Mouse (Mus musculus) activated CD4-positive, CD25-positive, alpha-beta regulatory T cell, adult 4 months (primary cell): ENCODE data around the gene Iffo2. TPM values are rescaled to one million over a fixed set of nuclear protein-coding genes. Genes with fewer than 3 reads are reported as not detected.

ENCODE experiments used
- ATAC-seq: one replicate; pipeline ENCODE4 v1.8.0; 2017
- polyA plus RNA-seq, 2 experiments: library from polyadenylated mRNA; unstranded; fragments of 100-300 nt; shearing (Covaris generic); gene quantifications; one replicate each; pipeline ENCODE4 v1.2.1; 2017

Gene Iffo2
- polyA plus RNA-seq, 2 experiments from 2014 or later, result 2.0 to 3.1 TPM

- no peak for ATAC-seq
Observed at GRCm38 (mm10) chr4:139582903-139583302, 52.6 kb downstream of the Iffo2 start.

- no peak for ATAC-seq
Observed at GRCm38 (mm10) chr4:139583629-139584245, 53.4 kb downstream of the Iffo2 start.

- ATAC-seq, result no peak
Observed at GRCm38 (mm10) chr4:139584704-139585103, 54.4 kb downstream of the Iffo2 start.

GRCm38 (mm10) chr4:139585713-139586112, 55.4 kb downstream of the Iffo2 start:
- no peak for ATAC-seq

DNA sequence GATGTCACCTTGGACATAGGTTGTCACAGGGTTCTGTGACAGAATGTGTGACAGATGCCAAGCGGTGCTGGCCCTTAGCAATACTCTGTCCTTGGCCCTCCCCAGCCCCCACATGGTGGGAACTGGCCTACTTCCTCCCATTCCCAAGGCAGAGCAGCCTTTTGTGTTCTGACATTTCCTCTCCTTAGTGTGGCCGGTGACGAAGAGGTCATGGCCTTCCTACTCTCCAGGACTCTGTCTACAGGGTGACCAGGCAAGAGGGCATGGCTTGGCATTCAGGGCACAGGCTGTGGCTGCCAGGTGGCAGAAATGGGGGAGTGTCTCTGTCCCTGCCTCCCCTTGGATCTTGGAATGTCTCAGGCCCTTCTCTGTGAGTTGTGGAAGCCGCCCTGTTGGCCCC, 57.0 kb downstream of the Iffo2 start:
- ATAC-seq, result no peak

DNA sequence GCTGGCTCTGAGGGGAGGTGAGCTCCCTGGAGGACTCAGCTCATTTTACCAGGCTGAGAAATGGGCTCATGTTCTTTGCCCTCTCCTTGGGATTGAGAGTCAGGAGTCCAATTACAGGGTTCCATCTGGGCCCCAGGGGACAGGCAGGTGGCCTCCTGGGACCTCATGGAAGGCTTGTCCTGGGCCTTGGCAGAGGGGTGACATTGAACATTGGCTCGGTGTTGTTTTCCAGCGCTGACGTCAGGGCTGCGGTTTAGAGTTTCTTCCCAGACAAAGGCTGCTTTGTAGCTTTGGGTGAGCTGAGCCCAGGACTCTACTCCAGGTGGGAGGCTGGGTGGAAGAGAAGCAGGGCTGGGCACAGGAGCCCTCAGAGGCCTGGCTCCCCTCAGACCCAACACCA, 57.4 kb downstream of the Iffo2 start:
- ATAC-seq, result no peak

DNA sequence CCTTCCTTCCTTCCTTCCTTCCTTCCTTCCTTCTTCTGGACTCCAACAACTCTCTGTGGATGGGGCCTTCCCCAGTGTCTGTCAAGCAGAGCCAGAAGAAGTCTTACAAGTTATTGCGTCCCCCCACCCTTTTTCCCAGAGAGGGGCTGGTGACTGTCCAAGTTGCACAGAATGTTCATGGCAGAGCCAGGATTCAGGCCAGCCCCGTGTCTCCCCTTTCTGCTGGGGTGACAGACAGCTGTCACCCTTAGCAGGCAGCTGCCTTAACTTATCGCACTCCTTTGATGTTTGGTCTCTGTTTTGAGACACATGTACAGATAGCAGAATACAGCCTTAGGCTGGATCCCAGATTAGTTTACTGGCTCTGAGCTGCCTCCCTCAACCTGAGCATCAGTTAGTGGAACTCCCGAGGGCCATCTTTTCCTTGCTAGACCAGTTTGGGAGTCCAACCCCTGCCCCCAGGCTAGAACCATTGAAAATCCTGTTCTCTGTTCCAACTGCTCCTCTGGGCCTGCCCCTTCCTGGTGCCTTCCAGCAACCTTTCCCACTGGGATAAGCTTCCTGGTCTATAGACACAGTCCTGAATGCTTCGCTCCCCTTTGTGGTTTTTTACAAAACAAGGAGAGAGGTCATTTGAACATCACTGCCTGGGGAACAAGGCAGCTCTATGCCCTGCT, 59.1 kb downstream of the Iffo2 start:
- ATAC-seq, result no peak

GRCm38 (mm10) chr4:139590446-139590845, 60.1 kb downstream of the Iffo2 start:
- ATAC-seq, result no peak

DNA sequence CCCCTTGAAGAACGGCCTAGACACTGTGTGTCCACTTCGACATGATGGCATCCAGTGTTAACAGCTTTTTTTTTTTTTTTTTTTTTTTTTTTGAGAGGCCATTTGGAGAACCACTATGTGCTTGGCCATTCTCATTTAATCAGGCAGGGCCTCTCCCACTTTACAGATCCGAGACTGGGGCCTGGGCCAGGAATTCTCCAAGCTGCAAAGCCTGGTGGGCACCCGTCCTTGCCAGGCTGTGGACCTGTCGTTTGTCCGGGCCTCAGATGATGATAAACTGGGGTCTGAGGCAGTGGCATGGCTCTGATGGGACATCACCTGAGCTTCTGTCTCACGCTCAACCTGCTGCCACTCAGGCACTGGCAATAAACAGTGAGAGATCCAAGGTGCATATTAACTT, 62.5 kb downstream of the Iffo2 start:
- ATAC-seq, result no peak

DNA sequence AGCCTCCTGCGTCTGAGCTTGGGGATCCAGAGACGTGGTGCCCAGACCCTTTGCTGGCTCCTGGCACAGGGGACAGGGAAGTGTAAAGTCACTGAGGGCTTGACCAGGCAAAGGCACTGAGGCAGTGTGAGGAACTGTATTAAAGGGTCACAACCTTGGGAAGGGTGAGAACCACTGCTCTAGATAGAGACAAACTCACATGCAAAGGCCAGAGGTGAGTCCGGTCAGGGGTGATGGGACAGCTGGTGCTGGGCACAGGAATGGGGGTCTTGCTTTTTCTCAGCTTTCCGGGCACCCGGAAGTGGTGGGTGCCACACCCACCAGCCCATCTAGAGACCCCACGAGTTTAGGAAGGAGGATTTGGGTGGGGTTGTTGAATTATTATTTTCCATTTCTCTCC, 63.0 kb downstream of the Iffo2 start:
- ATAC-seq, result no peak

GRCm38 (mm10) chr4:139594062-139594461, 63.7 kb downstream of the Iffo2 start:
- ATAC-seq, result no peak

- no peak for ATAC-seq
Observed at GRCm38 (mm10) chr4:139596715-139597114, 66.4 kb downstream of the Iffo2 start.

DNA sequence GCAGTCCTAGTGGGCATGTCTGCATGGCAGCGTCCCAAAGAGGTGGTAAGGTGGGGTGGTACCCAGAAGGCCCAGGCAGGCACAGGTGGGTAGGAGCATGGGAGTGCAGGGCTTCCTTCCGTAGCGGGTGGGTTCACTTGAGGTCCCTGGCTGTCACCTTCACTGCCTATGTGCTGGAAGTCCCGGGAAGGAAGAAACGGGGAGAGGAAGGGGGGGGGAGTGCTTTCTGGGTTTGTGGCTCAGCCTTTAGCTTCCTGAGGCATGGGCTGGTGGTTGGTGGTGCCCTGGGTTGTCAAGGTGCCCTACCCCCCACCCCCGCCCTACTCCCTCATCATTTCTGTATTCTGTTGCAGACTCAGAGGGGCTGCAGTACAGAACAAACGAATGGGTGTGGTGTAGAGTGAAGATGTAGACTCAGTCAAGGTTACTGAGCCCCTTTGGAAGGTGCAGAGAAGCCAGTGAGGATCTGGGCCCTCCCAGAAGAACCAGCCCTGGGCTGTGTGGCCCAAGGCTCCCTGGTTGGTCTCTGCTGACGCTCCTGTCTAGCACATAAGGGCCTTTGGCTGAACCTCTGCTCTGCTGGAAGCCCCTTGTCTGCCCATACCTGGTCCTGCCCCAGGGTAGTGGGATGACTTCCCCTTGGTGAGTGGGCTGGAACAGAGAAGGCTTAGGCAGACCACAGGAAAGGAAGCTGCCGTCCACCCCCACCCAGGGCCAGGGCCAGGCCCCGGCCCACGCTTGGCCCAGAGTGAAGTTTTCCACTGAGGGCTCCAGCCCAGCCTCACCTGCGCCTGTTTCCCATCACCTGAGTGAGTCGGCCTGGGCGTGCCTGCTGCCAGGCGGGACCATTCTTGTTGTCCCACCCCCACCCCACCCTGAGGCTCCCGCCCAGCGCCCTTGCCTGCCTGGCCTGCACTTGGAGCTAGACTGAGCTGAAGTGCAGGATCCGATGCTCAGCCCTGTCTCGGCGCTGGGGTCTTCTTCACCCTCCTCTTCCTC, 67.2 kb downstream of the Iffo2 start:
- ATAC-seq, result peak; percentile 25

GRCm38 (mm10) chr4:139598356-139598755, 68.0 kb downstream of the Iffo2 start:
- no peak for ATAC-seq

GRCm38 (mm10) chr4:139598950-139599518, 68.7 kb downstream of the Iffo2 start:
- ATAC-seq, result peak; percentile 81

DNA sequence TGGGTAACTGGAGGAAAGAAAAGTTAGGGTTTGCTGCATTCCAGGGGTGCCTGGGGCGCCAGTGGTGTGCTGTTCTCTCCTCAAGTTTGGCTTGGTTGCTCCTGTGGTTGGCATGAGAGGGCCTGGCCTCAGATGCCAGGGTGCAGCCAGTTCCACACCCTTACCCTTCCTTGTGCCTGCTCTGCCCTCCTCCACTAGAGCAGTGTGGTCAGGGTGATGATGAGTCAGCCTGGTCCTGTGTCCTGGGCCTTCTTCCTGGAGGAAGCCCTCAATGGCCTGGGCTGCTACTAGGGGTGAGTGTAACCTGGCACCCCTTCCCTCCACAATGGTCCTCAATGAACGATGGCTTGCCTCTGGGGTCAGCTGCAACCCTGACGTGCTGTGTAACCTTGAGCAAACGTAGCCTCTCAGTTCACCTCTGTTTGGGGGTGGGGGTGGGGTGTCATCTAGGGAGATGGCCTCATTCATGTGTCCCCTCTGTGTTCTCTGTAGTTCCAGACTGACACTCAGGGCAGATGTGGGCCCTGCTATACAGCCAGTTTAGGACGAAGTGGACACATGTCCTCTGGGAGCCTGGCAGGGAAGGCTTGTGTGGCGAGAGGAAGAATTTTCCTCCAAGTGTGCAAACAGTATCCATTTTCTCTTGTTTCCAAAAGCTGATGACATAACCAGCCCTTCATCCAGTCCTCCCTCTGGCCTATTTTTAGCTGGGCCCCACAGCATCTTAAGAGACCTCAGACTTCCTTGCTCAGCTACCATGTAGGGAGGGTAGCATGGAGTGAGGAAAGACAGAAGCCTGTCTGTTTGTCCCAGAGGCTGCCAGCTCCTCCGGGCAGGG, 71.4 kb downstream of the Iffo2 start:
- ATAC-seq, result no peak

DNA sequence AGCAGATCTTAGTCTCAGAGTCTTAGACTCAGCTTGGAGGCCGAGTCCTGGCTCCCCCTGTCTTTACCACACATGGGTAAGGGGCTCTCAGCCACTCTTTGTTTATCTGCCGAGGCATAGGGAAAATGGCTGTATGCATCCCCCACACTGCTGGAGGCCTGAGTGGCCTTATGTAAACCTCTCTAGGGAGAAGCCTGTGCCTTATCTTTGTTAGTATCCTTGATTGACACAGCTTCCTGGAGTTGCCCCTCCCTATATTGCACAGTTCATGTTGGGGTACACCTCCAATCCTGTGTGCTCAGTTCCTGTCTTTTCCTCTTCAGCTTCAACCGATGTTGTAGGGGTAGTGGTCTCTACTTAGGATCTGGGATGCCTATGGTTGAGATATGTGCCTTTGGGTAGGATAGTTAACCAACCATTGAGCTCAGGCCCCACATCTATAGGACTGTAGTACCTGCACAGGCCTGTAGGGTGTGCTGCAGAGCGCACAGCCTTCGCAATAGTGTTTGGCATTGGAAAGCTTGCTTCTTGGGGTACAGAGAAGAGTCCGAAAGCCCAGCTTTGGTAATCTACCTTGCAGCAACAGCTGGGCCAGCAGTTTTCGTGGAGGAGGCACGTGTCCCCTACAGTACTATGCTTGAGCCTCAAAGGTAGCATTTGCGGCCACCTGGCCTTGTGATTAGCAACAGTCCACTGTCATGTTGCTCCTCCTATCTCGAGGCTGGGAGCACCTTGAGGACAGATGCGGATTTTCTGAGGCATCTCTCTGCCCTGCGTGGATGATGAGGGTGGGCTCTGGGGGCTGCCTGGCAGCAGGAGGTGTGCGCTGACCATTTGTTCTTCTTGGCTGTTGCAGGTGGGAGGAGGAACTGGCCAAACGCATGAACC, 72.3 kb downstream of the Iffo2 start, which contains the start of gene Gm21969:
Gene Gm21969 (plus strand): TSS at position 830 of the 888 bp plus-strand sequence.
- peak; percentile 43 for ATAC-seq

DNA sequence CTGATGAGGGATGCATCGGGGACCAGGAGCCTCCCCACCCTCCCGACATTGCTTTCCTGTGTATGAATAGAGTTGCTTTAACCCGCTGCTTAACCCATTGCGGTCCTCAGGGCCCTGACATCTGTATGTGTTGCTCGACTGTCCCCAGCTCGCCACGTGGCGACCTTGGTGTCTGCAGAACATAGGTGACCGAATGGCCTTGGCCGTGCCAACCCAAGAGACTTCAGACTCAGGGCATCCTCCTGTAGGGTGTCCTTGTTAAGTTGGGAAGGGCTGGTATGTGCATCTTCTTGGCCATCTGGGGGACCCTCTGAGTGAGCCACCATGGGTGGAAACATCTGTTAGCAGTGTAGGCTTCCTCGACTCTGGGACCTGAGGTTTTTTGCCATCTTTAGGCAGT, 74.9 kb downstream of the Iffo2 start:
- no peak for ATAC-seq

- no peak for ATAC-seq
Observed at GRCm38 (mm10) chr4:139606732-139607131, 76.4 kb downstream of the Iffo2 start.

GRCm38 (mm10) chr4:139608975-139609374, 78.6 kb downstream of the Iffo2 start:
- no peak for ATAC-seq

DNA sequence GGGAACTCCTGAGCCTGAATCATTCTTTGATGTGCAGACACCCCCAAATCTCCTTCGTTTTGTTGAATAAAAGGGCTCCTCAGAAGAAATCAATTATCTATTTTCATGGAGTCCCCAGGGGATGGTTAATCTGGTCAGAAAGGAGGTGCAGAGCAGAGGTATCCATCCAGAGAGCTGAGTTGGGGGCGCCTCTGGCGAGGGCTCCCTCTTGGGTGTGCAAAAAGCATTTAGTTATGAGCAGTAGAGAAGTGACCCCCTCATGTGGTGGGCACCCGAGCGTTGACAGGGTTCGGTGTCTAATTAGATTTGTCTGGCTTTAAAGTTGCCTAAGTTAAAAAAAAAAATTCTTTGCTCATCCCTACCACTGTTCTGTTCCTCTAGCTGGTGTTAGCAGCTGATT, 80.6 kb downstream of the Iffo2 start:
- no peak for ATAC-seq
